ENCODE assay signal across 9 mouse cellular contexts in the genomic region with DNA sequence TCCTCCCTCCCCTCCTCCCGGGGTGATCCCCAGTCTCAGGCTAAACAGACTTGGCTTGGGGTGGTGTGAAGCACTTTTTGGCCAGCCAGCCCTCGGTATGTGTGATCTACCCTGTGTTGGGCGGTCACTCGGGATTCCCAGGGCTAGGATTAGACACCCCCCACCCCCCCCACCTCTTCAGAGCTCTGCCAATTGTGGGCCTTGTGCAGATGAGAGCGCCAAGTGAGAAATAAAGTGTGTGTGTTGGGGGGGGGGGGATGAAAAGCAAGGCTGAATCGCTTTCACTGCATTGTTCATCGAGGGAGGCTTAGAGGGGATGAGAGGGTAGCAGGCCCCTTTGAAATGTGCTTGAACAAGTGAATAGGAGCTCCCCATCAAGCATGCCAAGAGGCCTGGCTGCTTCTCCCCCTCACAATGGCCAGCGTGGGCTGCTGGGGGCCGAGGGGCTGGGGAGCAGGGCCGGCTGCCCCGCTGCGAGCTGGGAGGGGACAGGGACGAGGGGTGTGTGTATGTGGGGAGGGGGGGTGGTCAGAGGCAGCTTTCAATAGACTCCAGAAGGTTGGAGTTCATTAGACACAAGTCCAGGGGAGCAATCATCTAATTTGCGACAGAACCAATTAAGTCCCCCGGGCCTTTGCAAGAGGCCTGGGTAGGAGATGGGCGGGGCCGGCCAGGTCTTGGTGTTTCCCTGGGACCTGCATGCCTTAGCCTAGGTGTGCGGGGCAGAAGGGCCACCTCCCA. TPM values are rescaled to one million over a fixed set of nuclear protein-coding genes. Genes with fewer than 3 reads are reported as not detected.
DNase-seq lines count a peak whose midpoint lies in the region; ATAC-seq and TF ChIP-seq lines count a peak whose summit lies in the region.
"Had no signal": no experiment of that assay in that cellular context is flagged by ENCODE, and none has a peak within 500 bp of the region (broad histone marks: within the 10 kb centered on the region; RNA-seq: fewer than 3 reads in every experiment).

No protein-coding gene starts in this region.

- no peak for DNase-seq in gastrocnemius, adult 2 months
- DNase-seq in gastrocnemius, postnatal 14 days, result no peak
- peak; percentile 89 for DNase-seq in midbrain, embryonic 10.5 days (ENCODE audit: low spot score)
- DNase-seq in gastrocnemius, postnatal 4 days (ENCODE audit: low spot score in 2 of 2), result no peak
- no peak for DNase-seq in layer of hippocampus, postnatal 10 days (ENCODE audit: low spot score in 2 of 2)
- DNase-seq: cerebellum, adult 18-20 months had no signal

- H3K4me2 ChIP-seq in forebrain, embryonic 16.5 days (ENCODE audit: low read length), result no peak overlapping the region; the same call in 1 of the 2 replicates

- H3K4me1 ChIP-seq in brown adipose tissue, adult 24 weeks (ENCODE audit: control insufficient read depth, insufficient read depth, insufficient read length, low read length), result peaks cover 15% of the 10 kb centered on the region; the same call in 1 of the 2 replicates
- peaks cover 39% of the 10 kb centered on the region for H3K4me1 ChIP-seq in forebrain, embryonic 16.5 days (replicated peaks; ENCODE audit: control insufficient read depth, insufficient read depth, low read length)
- peaks cover 93% of the 10 kb centered on the region for H3K4me1 ChIP-seq in midbrain, embryonic 10.5 days

- no peak overlapping the region; the same call in 1 of the 2 replicates for H3K9ac ChIP-seq in forebrain, embryonic 16.5 days (replicated peaks; ENCODE audit: low read depth, low read length)

- H3K27me3 ChIP-seq in forebrain, embryonic 16.5 days (replicated peaks; ENCODE audit: control insufficient read depth, insufficient read depth, low read length), result no peaks in the 10 kb centered on the region
- 0 out of 2 replicates have a peak, but pooled peaks cover 10% of the 10 kb centered on the region for H3K27me3 ChIP-seq in midbrain, embryonic 10.5 days (ENCODE audit: low read depth, poor library complexity, severe bottlenecking)

- no peak overlapping the region for H3K4me3 ChIP-seq in gastrocnemius, adult 2 months
- H3K4me3 ChIP-seq in brown adipose tissue, adult 24 weeks (ENCODE audit: insufficient read depth, low read depth, low read length), result no peak overlapping the region
- H3K4me3 ChIP-seq in forebrain, embryonic 16.5 days (replicated peaks; ENCODE audit: low read length), result no peak overlapping the region
- H3K4me3 ChIP-seq in midbrain, embryonic 10.5 days, result peak overlapping the region; percentile 40

- WGBS in forebrain, embryonic 16.5 days, result 5% methylated on average over 18 of the region's 18 CpGs
- WGBS in midbrain, embryonic 10.5 days, result 15% methylated on average over 18 of the region's 18 CpGs

- H3K9me3 ChIP-seq in forebrain, embryonic 16.5 days (ENCODE audit: control insufficient read depth, low read length), result no peaks in the 10 kb centered on the region
- peaks cover 6% of the 10 kb centered on the region; the same call in 1 of the 2 replicates for H3K9me3 ChIP-seq in midbrain, embryonic 10.5 days (replicated peaks)

- peaks cover 11% of the 10 kb centered on the region; the same call in 1 of the 2 replicates for H3K36me3 ChIP-seq in forebrain, embryonic 16.5 days (ENCODE audit: control insufficient read depth, insufficient read depth)
- H3K36me3 ChIP-seq in midbrain, embryonic 10.5 days, result peaks cover 95% of the 10 kb centered on the region

- intact Hi-C loops in gastrocnemius, adult 2 months (cut with DNase I), result no loop called here
- intact Hi-C loops in gastrocnemius, postnatal 14 days (cut with DNase I; ENCODE audit: low total_unique reads), result no loop called here

- H3K27ac ChIP-seq in gastrocnemius, adult 2 months, result peak overlapping the region; percentile 82
- peak overlapping the region; percentile 49 for H3K27ac ChIP-seq in brown adipose tissue, adult 24 weeks (replicated peaks; ENCODE audit: low read depth, low read length)
- H3K27ac ChIP-seq in forebrain, embryonic 16.5 days (ENCODE audit: low read length), result peak overlapping the region; percentile 37
- peak overlapping the region; percentile 84 for H3K27ac ChIP-seq in midbrain, embryonic 10.5 days (replicated peaks)

- no peak for TF ChIP-seq CTCF in gastrocnemius, adult 2 months (IDR thresholded peaks at IDR 0.05)

- ATAC-seq in forebrain, embryonic 16.5 days, result peak; percentile 83
- no peak for ATAC-seq in inflammation-experienced regulatory T-cells, adult 6 months

RNA-seq across cellular contexts. Expression of gene Axin2, which starts 15.1 kb away (rescaled TPM):
- total RNA-seq in gastrocnemius, adult 2 months (2021), result 1 to 10 TPM; 8.5 to 9.3 TPM
- 1 to 10 TPM; 8.3 to 8.5 TPM for total RNA-seq in gastrocnemius, postnatal 14 days (2021)
- polyA plus RNA-seq in brown adipose tissue, adult 24 weeks (2012; ENCODE audit: insufficient read depth, insufficient read length, missing spikeins), result 18.4 and 19.4 TPM in 2 replicates
- 5.9 and 8.4 TPM in 2 replicates for polyA plus RNA-seq in forebrain, embryonic 16.5 days (2015; fragmentation: Nextera tagmentation; extraction: Ambion mirVana)
- polyA plus RNA-seq in midbrain, embryonic 10.5 days (2016; fragmentation: Nextera tagmentation; extraction: Ambion mirVana), result 17.5 and 17.6 TPM in 2 replicates
- polyA plus RNA-seq in inflammation-experienced regulatory T-cells, adult 6 months (2017; shearing (Covaris generic)), result 10 to 100 TPM in 2 of 3 experiments, 1 to 10 TPM in 1; 6.3 to 11.2 (median 10.5) TPM
- total RNA-seq in gastrocnemius, postnatal 4 days (2021), result 10 to 100 TPM; 24.5 to 26.8 TPM
- total RNA-seq in layer of hippocampus, postnatal 10 days (2021), result 10 to 100 TPM; 30.3 to 32.6 TPM
